In genomic region chr12:108450546-108450945, GRCm38 (mm10) we compare ENCODE assay signal across 16 mouse cellular contexts.
A peak's percentile ranks its signal among the peaks of the same experiment; 100 is the strongest.
DNase-seq lines count a peak whose midpoint lies in the region; ATAC-seq and TF ChIP-seq lines count a peak whose summit lies in the region.
"Had no signal": no experiment of that assay in that cellular context is flagged by ENCODE, and none has a peak within 500 bp of the region (broad histone marks: within the 10 kb centered on the region; RNA-seq: fewer than 3 reads in every experiment).

No protein-coding gene starts in this region.

- no peaks in the 10 kb centered on the region for H3K27me3 ChIP-seq in heart, embryonic 12.5 days (replicated peaks)
- no peaks in the 10 kb centered on the region for H3K27me3 ChIP-seq in heart, embryonic 10.5 days (ENCODE audit: insufficient read depth, poor library complexity, severe bottlenecking)
- H3K27me3 ChIP-seq in lung, embryonic 16.5 days (ENCODE audit: control insufficient read depth, insufficient read depth, low read depth, low read length), result no peaks in the 10 kb centered on the region
- H3K27me3 ChIP-seq in hindbrain, postnatal 0 days (ENCODE audit: insufficient read depth, low read length), result no peaks in the 10 kb centered on the region
- H3K27me3 ChIP-seq in neural tube, embryonic 12.5 days (replicated peaks), result no peaks in the 10 kb centered on the region
- H3K27me3 ChIP-seq: embryonic facial prominence, embryonic 12.5 days; limb, embryonic 15.5 days; Patski had no signal

- H3K4me3 ChIP-seq in heart, embryonic 12.5 days, result no peak overlapping the region
- H3K4me3 ChIP-seq in heart, embryonic 10.5 days, result no peak overlapping the region
- H3K4me3 ChIP-seq in lung, embryonic 16.5 days (ENCODE audit: low read length), result no peak overlapping the region
- H3K4me3 ChIP-seq in hindbrain, postnatal 0 days (ENCODE audit: low read length), result no peak overlapping the region
- H3K4me3 ChIP-seq in neural tube, embryonic 12.5 days, result no peak overlapping the region
- H3K4me3 ChIP-seq: embryonic facial prominence, embryonic 12.5 days; limb, embryonic 15.5 days had no signal

- ATAC-seq in heart, embryonic 12.5 days (ENCODE audit: insufficient number of reproducible peaks, low FRiP score), result no peak
- ATAC-seq in lung, embryonic 16.5 days (ENCODE audit: low read depth), result peak; percentile 13; the same call in 1 of the 2 replicates
- no peak for ATAC-seq in hindbrain, postnatal 0 days
- ATAC-seq in neural tube, embryonic 12.5 days (ENCODE audit: low FRiP score, low read depth), result no peak
- ATAC-seq: Patski had no signal

- no peaks in the 10 kb centered on the region for H3K9me3 ChIP-seq in heart, embryonic 12.5 days (replicated peaks)
- H3K9me3 ChIP-seq in heart, embryonic 10.5 days, result no peaks in the 10 kb centered on the region
- H3K9me3 ChIP-seq in lung, embryonic 16.5 days (ENCODE audit: control insufficient read depth, low read length), result no peaks in the 10 kb centered on the region
- no peaks in the 10 kb centered on the region for H3K9me3 ChIP-seq in hindbrain, postnatal 0 days (ENCODE audit: low read length)
- no peaks in the 10 kb centered on the region for H3K9me3 ChIP-seq in neural tube, embryonic 12.5 days
- H3K9me3 ChIP-seq: embryonic facial prominence, embryonic 12.5 days; limb, embryonic 15.5 days had no signal

- peaks cover 27% of the 10 kb centered on the region for H3K4me1 ChIP-seq in heart, embryonic 12.5 days (replicated peaks)
- H3K4me1 ChIP-seq in heart, embryonic 10.5 days, result peaks cover 32% of the 10 kb centered on the region
- peaks cover 23% of the 10 kb centered on the region for H3K4me1 ChIP-seq in lung, embryonic 16.5 days (replicated peaks; ENCODE audit: control insufficient read depth, insufficient read depth, low read length)
- H3K4me1 ChIP-seq in hindbrain, postnatal 0 days (ENCODE audit: insufficient read depth, low read length), result 0 out of 2 replicates have a peak, but pooled peaks cover 11% of the 10 kb centered on the region
- H3K4me1 ChIP-seq in neural tube, embryonic 12.5 days, result peaks cover 30% of the 10 kb centered on the region

- TF ChIP-seq CTCF in hindbrain, postnatal 0 days (IDR thresholded peaks at IDR 0.05; ENCODE audit: low read depth), result no peak

- 60% methylated on average over 5 of the region's 5 CpGs for WGBS in heart, embryonic 12.5 days
- 79% methylated on average over 5 of the region's 5 CpGs for WGBS in heart, embryonic 10.5 days
- WGBS in lung, embryonic 16.5 days, result 59% methylated on average over 5 of the region's 5 CpGs
- WGBS in hindbrain, postnatal 0 days, result 51% methylated on average over 5 of the region's 5 CpGs
- WGBS in neural tube, embryonic 12.5 days, result 73% methylated on average over 5 of the region's 5 CpGs

- peak overlapping the region; percentile 12; the same call in 1 of the 2 replicates for H3K27ac ChIP-seq in heart, embryonic 12.5 days (ENCODE audit: poor library complexity, severe bottlenecking)
- no peak overlapping the region for H3K27ac ChIP-seq in heart, embryonic 10.5 days
- H3K27ac ChIP-seq in lung, embryonic 16.5 days (ENCODE audit: low read length), result peak overlapping the region; percentile 33; the same call in 1 of the 2 replicates
- H3K27ac ChIP-seq in hindbrain, postnatal 0 days, result no peak overlapping the region
- peak overlapping the region; percentile 50 for H3K27ac ChIP-seq in neural tube, embryonic 12.5 days
- H3K27ac ChIP-seq: embryonic facial prominence, embryonic 12.5 days; limb, embryonic 15.5 days had no signal

- H3K36me3 ChIP-seq in heart, embryonic 12.5 days, result no peaks in the 10 kb centered on the region
- no peaks in the 10 kb centered on the region for H3K36me3 ChIP-seq in heart, embryonic 10.5 days
- no peaks in the 10 kb centered on the region for H3K36me3 ChIP-seq in lung, embryonic 16.5 days (ENCODE audit: control insufficient read depth, insufficient read depth, low read length)
- no peaks in the 10 kb centered on the region for H3K36me3 ChIP-seq in hindbrain, postnatal 0 days (ENCODE audit: insufficient read depth, low read length)
- H3K36me3 ChIP-seq in neural tube, embryonic 12.5 days, result no peaks in the 10 kb centered on the region
- H3K36me3 ChIP-seq: embryonic facial prominence, embryonic 12.5 days; limb, embryonic 15.5 days had no signal

- H3K4me2 ChIP-seq in heart, embryonic 12.5 days, result no peak overlapping the region
- H3K4me2 ChIP-seq in lung, embryonic 16.5 days (ENCODE audit: low read depth, low read length), result peak overlapping the region; percentile 12; the same call in 1 of the 2 replicates
- H3K4me2 ChIP-seq in hindbrain, postnatal 0 days (ENCODE audit: low read depth, low read length), result no peak overlapping the region
- H3K4me2 ChIP-seq in neural tube, embryonic 12.5 days (replicated peaks), result no peak overlapping the region
- H3K4me2 ChIP-seq: embryonic facial prominence, embryonic 12.5 days; limb, embryonic 15.5 days had no signal

- no peak for DNase-seq in heart, embryonic 10.5 days (ENCODE audit: low spot score)
- no peak for DNase-seq in lung, postnatal 36 days
- DNase-seq in hindbrain, postnatal 0 days (ENCODE audit: low spot score), result peak; percentile 51
- DNase-seq in layer of hippocampus, postnatal 25 days (ENCODE audit: extremely low spot score in 1 of 2, low spot score in 1 of 2), result no peak
- no peak for DNase-seq in thymus, postnatal 0 days (ENCODE audit: low spot score)
- DNase-seq: B cell, adult 2 months; cerebellum, adult 11 months; heart, postnatal 10 days; layer of hippocampus, adult 9-11 months; right cerebral cortex, postnatal 14 days had no signal

- no peak overlapping the region for H3K9ac ChIP-seq in heart, embryonic 12.5 days
- no peak overlapping the region for H3K9ac ChIP-seq in lung, embryonic 16.5 days (ENCODE audit: low read length)
- H3K9ac ChIP-seq in hindbrain, postnatal 0 days (replicated peaks; ENCODE audit: low read length), result no peak overlapping the region
- no peak overlapping the region for H3K9ac ChIP-seq in neural tube, embryonic 12.5 days
- H3K9ac ChIP-seq: embryonic facial prominence, embryonic 12.5 days; limb, embryonic 15.5 days had no signal

Comparison
In these comparisons a context has a peak if more than half of its experiments do, and no peak if none do; other contexts are left out.
1. H3K27ac ChIP-seq: peak in heart, embryonic 12.5 days (single experiment), lung, embryonic 16.5 days (single experiment) and neural tube, embryonic 12.5 days (single experiment); none in heart, embryonic 10.5 days (single experiment) and hindbrain, postnatal 0 days (single experiment).